Mouse (Mus musculus) layer of hippocampus, adult 8-10 months (tissue): ENCODE results near the gene Rbm5. TPM values are rescaled to one million over a fixed set of nuclear protein-coding genes. Genes with fewer than 3 reads are reported as not detected.

ENCODE experiments used
- DNase-seq, 2 experiments: peaks; one replicate each; pipeline ENCODE4 v3.0.0; 2022; ENCODE audit warnings: low spot score in 2 of 2
- total RNA-seq, 4 experiments: library from RNA; stranded (reverse); gene quantifications; 2 replicates each; pipeline ENCODE4 v1.2.4; 2022

Gene Rbm5
- total RNA-seq, 4 experiments from 2014 or later, result 136 to 170 (median 155) TPM

DNA sequence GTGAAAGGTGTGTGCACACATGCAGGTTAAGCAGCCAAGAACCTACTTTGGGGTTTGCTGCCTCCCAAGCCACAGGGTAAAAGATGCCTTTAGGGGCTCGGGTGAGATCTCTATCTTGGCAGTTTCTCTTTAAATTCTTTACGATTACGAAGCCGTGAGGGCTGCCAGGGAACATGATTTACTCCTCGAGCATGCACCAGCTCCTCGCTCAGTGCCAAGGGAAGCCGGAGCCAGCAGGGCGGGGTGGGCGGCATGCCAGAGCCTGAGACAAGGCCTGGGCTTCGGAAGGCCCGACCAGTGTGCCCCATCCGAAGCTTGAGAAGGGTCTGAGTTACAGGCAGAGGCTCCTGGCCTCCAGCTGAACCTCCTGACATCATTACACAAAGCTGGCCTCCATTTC, 69.2 kb downstream of the Rbm5 start:
- peak; percentile 45 to 73 for DNase-seq

DNA sequence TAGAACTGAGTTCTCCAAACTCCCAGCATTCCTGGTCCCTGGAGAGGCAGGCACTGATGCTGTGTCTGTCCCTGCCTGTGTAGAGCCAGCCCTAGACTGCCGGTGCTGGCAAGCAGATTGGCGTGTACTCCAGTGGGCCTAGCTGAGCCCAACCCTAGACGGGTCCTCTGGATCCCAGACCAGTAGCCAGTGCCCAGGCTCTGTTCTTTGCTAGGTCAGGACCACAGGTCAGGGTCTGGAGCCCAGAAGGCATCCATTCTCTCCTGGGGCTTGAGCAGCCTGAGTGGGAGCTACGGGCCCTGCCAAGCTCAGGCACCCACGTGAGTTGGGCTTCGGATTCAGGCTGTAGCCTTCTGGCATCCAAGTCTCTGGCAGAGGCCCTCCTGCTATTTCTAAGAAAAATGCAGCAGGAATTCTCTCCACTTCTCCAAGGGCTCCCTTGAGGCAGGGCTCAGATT, 70.7 kb downstream of the Rbm5 start:
- DNase-seq, result peak; percentile 63 to 78

DNA sequence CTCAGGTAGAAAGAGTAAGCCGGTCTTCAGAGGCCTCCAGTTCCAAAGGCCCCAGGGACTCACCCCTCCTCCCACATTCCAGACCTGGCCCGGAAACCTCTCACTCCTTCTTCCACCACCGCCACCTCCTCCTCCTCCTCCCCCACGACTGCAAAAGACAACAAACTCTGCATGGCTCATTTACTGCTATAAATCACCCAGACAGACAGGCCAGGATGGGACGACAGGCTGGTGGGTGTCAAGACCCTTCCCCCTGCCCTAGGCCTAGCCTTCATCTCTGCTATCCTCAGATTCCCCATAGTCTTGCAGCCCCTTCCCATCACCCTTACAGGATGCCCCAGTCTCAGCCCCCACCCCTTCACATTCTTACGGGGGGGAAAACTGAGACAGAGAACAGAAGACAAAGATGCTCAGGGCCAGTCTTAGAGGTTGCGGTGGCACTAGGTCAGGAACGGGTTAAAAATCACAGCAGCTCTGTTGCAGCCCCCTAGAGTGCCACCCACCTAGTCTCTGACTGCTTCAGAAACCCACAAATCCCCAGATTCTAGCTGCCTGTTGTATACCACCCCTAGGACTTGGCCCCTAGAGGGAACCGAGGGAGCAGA, 71.3 kb downstream of the Rbm5 start:
- no peak for DNase-seq

DNA sequence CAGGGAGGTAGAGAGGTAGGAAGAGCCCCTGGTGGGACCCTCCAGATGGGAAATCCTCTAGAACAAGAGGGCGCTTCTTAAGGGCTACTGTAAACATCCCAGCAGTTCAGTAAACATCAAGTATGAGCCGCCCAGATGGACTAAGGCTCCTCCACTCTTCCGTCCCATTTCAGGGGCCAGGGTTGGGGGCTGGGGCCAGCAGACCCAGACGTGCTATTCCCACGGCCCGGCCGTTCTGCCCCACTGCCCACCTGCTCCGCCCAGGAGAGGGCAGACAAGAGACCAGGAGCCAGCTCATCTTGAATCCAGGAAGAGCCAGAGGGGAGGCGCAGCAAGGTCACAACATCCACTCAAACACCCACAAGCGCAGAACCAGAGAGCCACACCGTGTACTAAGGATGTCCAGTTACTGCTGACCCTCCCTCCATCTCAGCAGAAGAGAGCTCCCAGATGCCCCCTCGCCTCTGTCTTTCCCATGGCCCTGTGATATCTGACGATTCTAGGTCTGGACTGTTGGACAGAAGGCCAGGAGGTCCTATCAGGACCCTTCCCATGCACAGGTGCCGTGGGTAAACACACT, 72.1 kb downstream of the Rbm5 start:
- DNase-seq, result no peak

DNA sequence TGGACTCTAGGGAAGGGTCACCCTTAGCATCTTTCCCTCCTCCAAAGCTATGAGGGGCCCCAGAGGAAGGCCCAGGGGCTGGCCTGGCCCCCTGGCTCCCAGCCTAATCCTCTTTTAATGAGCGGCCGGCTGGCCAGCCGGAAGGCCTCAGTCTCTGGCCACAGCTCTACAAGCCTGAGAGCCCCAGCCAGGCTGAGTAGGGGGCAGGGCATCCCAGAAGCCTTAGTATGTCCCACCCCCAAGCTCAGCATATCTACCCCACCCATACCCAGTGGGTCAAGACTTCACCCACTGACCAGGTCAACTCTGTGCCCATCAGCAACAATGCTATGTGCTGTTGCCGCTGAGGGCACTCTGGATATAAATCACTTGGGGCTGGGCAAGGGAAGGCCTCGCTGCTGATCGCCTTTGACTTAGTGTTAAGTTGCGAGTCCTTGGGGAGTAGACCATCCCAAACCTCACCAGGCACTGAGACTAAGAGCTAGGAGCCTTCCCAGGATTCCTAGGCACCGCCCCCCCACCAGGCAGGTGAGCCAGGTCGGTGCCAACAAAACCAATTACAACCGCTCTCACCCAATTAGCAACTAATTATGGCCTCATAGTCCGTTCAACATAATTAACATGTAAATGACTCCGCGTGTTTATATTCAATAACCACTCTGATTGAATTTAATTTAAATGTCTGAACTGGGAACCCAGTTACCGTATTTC, 72.8 kb downstream of the Rbm5 start:
- no peak for DNase-seq

DNA sequence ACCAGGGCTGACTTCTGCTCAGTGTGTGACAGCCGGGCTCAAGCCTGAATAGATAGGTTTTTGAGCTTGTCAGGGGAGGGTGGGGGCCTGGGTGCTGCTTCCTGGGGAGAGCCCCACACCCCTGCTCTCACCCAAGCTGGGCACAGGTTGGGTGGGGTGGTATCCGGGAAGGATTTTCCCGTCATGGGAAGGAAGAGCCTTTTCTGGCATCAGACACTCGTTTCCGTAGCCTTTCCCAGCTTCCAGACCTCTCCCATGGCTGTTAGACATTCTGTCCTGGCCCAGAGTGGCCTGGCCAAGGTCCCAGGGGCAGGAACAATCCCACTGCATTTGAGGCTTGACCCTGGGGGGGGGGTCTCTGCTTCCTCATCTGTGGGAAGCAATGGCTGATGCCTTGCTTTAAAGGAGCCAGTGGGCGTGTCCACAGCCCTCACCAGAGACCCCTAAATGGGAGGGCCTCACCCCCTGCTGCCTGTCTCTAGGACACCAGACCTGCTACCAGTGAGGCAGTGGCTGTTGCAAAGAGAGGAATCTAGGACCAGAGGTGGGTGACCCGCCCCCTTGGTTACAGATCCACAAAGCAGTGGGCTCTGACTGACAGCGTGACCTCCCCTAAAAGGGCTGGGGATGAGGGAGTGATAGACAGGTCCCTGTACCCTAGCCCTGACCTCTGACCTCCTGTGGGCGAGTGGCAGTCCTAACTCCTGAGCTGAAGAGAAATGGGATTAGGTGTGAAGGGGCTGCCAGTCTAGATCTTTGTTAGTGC, 73.8 kb downstream of the Rbm5 start:
- DNase-seq, result no peak

DNA sequence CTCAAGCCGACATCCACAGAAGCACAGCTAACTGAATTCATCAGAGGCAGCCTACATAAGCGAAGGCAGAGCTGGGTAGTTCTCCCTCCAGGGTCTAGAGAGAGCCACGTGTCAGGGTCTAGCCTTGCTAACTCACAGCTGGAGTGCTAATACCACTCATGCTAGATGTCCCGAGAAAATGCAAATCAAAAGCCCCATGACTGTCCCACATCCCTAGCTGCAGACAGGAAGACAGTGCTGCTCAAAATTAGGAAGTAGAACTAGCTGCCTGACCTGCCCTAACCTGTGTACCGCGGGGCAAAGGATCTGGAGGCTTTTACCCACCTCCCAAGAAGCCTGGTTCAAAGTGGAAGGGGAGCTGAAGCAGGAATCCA, 74.7 kb downstream of the Rbm5 start:
- DNase-seq, result no peak

DNA sequence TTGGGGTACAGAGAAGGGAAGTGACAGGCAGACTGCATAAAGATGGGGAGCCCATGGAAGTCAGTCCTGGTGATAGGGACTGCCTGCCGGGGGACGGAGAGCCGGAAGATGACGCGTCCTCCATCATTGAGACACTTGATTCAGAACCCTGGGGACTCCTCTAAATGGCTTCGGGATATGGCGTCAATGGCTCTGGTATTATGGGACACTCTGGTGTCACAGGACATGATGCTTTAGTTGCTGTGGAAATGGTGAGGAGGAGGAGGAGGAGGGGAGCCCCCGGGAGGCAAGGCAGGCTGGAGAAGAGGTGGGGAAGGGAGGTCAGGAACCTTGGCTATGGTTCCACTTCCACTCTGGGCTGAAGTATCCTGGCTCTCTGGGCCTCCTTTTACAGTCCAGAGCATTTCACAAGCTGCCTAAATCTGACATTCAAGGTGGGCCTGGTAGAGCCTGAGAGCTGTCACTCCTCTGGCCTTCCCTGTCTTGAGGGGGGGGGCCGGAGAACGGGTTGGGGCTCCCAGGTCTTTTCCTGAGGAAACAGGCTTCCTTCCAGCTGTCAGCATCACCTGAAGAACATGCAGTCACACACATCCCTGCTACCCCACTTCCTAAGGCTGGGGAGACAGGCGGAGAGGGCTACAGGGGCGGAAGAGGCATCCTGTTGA, 75.2 kb downstream of the Rbm5 start:
- no peak for DNase-seq

DNA sequence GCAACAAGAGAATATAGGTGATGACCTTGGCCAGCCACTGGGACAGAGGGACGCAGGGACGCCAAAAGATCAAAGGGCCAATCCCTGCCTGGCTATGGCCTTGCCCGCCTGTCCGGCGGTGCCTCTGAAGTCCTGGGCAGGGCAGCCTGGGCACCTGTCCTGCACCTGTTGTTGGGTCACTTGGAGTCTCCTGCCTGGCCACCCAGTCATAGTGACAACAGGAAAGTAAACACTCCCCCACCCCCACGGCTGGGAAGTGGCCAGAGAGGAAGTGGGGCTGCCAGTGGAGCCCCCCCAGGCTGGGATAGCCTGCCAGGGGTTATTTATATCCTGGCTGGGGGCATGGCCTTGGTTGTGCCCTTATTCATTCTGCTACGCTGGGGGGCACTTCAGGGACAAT, 76.2 kb downstream of the Rbm5 start:
- no peak for DNase-seq

DNA sequence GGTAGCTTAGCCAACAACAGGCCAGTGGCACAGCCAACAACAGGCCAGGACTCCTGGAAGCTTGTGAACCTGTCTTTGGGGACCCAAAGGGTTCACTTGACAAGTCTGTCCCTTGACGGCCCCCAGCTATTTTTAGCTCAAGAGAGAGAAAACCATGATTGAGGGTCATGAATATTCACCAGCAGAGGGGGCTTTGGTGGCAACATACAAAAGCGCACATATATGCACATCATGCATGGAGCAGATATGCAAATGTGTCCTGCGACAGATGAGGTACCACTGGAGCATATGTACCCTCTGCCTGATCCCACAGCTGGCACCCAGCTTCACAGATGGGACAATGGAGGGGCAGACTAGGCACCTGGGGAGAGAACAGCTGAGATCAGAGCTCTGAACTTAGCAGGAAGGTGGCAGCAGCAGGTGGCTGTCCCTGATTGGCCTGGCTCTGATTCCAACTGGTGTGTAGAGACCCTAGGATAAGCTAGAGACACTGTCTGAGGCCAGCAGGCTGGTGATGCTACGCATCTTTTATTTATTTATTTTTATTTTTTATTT, 77.3 kb downstream of the Rbm5 start:
- no peak for DNase-seq

DNA sequence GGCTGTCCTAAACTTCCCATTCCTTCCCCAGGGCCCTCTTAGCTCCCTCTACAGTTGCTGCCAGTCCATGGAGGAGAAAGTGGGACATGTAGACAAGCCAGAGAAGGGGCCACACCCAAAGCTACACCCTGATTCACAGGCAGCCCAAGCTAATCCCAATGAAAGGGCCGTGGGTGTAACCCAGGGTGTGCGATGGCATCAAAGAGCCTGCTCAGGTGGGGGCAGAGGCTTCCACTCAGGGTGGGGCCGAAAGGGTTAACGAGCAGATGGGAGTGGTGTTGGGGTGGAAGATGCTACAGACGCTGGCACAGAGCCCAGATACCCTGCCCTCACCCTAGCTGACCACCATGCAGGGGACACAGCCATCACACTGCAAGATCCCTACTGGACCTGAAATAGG, 78.0 kb downstream of the Rbm5 start:
- DNase-seq, result no peak

DNA sequence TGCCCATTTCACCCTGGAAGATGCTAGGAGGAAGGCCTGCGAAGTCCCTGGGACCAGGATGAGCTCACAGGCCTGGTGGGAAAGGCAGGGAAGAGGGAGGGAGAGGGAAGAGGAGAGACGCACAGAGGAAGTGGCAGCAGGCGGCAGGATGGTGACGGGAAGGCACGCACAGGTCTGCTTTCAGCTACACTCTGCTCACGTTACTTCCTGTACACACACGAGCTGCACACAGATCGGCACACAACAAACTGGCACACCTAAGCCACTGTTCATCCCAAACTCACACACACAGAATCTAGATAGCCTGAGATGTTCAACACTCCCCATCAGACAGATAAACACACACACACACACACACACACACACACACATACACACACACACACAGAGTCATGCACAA, 80.4 kb downstream of the Rbm5 start:
- no peak for DNase-seq

Other genes starting within 250 kb of the Rbm5 start
- 10 to 100 TPM; 33.1 to 40.3 (median 36.2) TPM for gene Tmem115, start 237.1 kb downstream of the Rbm5 start, total RNA-seq
- 10 to 100 TPM; 14.7 to 18.5 (median 16.5) TPM for gene Cyb561d2, start 228.8 kb downstream of the Rbm5 start, total RNA-seq
- gene Nprl2, start 228.8 kb downstream of the Rbm5 start, total RNA-seq, result 10 to 100 TPM; 39.4 to 46.9 (median 44.5) TPM
- gene Zmynd10, start 223.7 kb downstream of the Rbm5 start, total RNA-seq, result 1 to 10 TPM; 4.5 to 7.8 (median 6.3) TPM
- 10 to 100 TPM; 17.3 to 22.5 (median 19.0) TPM for gene Rassf1, start 219.4 kb downstream of the Rbm5 start, total RNA-seq
- gene Tusc2, start 207.7 kb downstream of the Rbm5 start, total RNA-seq, result 10 to 100 TPM; 73.2 to 83.4 (median 76.0) TPM
- gene Hyal2, start 203.1 kb downstream of the Rbm5 start, total RNA-seq, result 10 to 100 TPM; 12.9 to 16.6 (median 16.4) TPM
- 1 to 10 TPM; 7.6 to 9.7 (median 8.4) TPM for gene Hyal1, start 194.1 kb downstream of the Rbm5 start, total RNA-seq
- 10 to 100 TPM; 11.8 to 18.4 (median 15.4) TPM for gene Naa80, start 192.1 kb downstream of the Rbm5 start, total RNA-seq
- gene Hyal3, start 190.2 kb downstream of the Rbm5 start, total RNA-seq, result 1 to 10 TPM; 1.7 to 2.4 (median 1.9) TPM
- gene Ifrd2, start 183.4 kb downstream of the Rbm5 start, total RNA-seq, result 10 to 100 TPM; 12.4 to 15.4 (median 14.0) TPM
- gene Sema3b, start 161.8 kb downstream of the Rbm5 start, total RNA-seq, result 1 to 10 TPM; 2.9 to 5.0 (median 4.4) TPM
- 100 to 1,000 TPM; 218 to 272 (median 249) TPM for gene Gnai2, start 135.6 kb downstream of the Rbm5 start, total RNA-seq
- gene Slc38a3, start 101.5 kb downstream of the Rbm5 start, total RNA-seq, result 10 to 100 TPM; 61.3 to 74.3 (median 69.2) TPM
- under 1 TPM; 0.14 to 0.43 (median 0.27) TPM for gene Gnat1, start 91.3 kb downstream of the Rbm5 start, total RNA-seq
- 1 to 10 TPM; 5.4 to 9.3 (median 6.5) TPM for gene Sema3f, start 60.5 kb downstream of the Rbm5 start, total RNA-seq
- gene Rbm6, start 102.2 kb upstream of the Rbm5 start, total RNA-seq, result 10 to 100 TPM; 60.2 to 80.8 (median 68.6) TPM
- gene Mon1a, start 117.2 kb upstream of the Rbm5 start, total RNA-seq, result 10 to 100 TPM; 21.0 to 30.2 (median 27.2) TPM
- gene Mst1r, start 135.9 kb upstream of the Rbm5 start, total RNA-seq, result 1 to 10 TPM; 1.5 to 3.9 (median 2.5) TPM
- not detected for gene Actl11, start 157.5 kb upstream of the Rbm5 start, total RNA-seq
- 100 to 1,000 TPM; 470 to 535 (median 505) TPM for gene Camkv, start 164.7 kb upstream of the Rbm5 start, total RNA-seq
- 10 to 100 TPM; 15.2 to 26.6 (median 19.9) TPM for gene Traip, start 179.1 kb upstream of the Rbm5 start, total RNA-seq
- 10 to 100 TPM in 2 of 4 experiments, 1 to 10 TPM in 2; 5.8 to 14.1 (median 11.1) TPM for gene Uba7, start 204.5 kb upstream of the Rbm5 start, total RNA-seq
- gene Gm20661, start 212.1 kb upstream of the Rbm5 start, total RNA-seq, result 1 to 10 TPM in 3 of 4 experiments, under 1 TPM in 1; 0.71 to 2.1 (median 1.4) TPM
- 10 to 100 TPM in 3 of 4 experiments, 1 to 10 TPM in 1; 9.5 to 14.1 (median 12.0) TPM for gene Inka1, start 214.9 kb upstream of the Rbm5 start, total RNA-seq
- 1 to 10 TPM; 4.0 to 8.2 (median 6.7) TPM for gene Cdhr4, start 221.5 kb upstream of the Rbm5 start, total RNA-seq
- gene Gm20662, start 225.4 kb upstream of the Rbm5 start, total RNA-seq, result 1 to 10 TPM in 2 of 4 experiments, under 1 TPM in 2; 0.78 to 3.9 (median 2.1) TPM
- gene Ip6k1, start 231.5 kb upstream of the Rbm5 start, total RNA-seq, result 100 to 1,000 TPM; 193 to 261 (median 223) TPM